Mouse (Mus musculus): Measurements from ENCODE around the gene Rora.

Gene Rora

DNA sequence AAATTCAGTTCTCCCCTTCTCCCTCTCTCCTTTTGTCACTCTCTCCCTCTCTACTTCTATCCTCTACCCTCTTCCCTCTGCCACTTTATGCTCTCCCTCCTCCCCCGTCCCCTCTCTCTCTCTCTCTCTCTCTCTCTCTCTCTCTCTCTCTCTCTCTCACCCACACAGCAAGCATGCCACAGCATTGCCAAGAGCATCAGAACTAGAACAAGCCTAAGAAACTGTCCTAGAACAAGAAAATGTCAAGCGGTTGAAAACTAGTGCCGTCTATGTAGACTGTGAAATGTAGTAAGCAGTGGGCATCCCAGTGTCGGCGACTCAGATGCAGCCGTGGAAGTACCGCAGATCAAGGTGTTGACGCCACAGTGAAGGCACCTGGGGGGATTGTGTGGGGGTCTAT lies 596.7 kb downstream of the Rora start:
- in situ Hi-C loops (cut with MboI; ENCODE audit: unreplicated experiment in 2 of 2), result no loop called here

DNA sequence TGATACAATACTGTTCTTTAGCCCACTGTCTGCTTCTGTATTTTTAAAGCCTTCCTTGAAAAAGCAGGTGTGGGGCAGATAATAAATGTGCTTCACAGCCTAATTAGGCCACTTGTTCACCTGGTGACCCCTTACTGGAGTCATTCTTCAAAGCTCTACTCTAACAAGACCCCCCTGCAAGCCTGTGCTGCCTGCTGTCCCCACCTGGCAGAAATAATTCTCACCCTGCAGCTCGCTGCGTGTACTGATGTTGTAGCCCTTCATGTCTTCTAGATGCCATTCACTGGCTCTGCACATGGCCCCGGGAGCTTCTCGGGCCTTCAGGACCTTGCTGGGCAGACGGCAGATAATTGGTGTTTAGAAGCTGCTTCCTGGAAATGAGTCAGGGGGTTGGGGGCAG lies 604.9 kb downstream of the Rora start:
- in situ Hi-C loops (cut with MboI; ENCODE audit: unreplicated experiment in 2 of 2), result no loop called here

DNA sequence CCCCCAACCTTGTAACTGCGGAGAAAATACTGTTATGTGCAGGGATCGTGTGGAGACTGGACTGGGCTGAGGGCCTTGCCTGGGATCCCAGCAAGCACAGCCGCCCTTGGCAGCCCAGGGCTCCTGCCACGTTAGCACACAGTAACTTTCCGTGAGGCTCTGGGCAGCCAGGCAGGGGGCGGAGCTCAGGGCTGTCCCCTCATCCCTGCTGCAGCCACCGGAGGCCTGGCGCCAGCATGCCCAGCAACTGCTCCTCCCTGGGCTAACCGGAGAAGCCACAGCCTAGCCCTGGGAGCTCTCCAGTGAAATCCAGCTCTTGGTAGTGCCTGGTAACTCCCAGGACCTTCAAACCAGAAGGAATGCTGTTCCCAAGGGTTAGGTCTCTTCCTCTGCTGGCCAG lies 605.8 kb downstream of the Rora start:
- in situ Hi-C loops (cut with MboI; ENCODE audit: unreplicated experiment in 2 of 2), result no loop called here

DNA sequence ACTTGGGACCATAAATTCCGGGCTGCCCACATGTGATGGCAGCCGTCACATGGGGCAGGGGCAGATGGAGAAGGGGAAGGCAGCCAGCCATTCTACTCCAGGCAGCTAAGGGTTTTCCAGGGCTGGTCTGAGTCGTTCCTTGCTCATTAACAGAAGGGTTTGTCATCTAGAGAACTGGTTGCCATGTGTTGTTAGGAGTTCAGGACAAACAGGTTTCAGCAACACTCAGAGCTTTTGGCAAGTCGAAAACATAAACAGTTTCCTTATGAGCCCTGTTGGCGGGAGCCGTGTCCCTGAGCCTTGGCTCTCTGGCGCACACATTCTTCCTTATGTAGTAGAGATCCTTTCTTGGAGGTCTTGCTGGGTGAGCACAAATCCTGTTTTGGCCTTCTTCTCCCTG lies 611.6 kb downstream of the Rora start:
- in situ Hi-C loops (cut with MboI; ENCODE audit: unreplicated experiment in 2 of 2), result no loop called here

DNA sequence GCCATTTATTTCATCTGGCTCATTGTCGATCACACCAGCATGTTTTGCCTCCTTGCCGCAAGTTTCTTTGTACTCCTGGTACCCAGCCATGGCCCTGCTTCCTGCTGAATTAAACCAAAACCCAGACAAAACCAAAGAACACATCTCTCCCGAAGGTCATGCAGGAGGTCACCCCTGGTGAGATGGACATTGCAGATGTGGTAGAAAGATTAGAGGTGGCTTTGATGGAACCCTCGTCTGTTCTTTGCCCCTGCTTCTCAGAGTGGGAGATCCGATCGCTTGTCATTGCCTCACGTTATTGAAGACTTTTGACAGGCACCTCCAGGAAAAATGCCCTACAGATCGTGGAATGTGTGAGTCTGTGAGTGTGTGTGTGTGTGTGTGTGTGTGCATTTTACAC lies 616.8 kb downstream of the Rora start:
- in situ Hi-C loops (cut with MboI; ENCODE audit: unreplicated experiment in 2 of 2), result no loop called here

DNA sequence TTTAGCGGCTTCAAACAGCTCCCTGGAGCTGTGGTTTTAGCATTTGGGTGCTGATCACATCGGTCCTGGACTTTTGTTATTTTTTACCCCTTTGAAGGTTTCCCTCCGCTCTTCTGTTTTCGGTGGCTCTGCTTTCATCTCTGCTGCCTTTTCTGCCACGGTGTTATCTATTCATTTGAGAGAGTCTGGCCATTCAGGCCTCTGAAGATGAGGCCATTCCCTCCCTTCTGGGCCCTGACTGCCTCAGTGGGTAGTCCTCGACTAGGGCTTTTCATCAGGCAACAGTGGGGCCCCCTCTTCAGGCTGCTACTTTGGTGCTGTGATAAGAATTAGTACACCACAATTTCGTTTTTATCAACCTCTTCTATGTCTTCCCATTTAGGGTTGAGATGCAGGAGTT lies 617.3 kb downstream of the Rora start:
- in situ Hi-C loops (cut with MboI; ENCODE audit: unreplicated experiment in 2 of 2), result no loop called here

DNA sequence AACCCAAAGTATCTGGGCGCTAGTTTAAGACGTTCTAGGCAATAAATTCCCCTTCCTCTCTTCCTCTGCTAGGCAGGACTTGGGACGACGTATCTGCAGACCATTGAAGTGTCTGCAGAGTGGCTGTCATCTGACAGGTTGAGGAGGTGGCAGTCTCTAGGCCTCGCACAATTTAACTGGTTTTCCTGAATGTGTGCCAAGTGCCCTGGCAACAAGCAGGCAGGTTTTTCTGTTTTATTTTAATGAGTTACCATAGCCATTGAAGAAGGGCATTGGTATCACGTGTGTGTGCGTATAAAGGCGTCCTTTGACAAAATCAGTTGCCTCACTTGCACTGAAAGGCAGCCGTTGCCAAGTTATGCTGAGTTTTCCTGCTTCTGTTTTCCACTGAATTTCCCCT lies 619.3 kb downstream of the Rora start:
- in situ Hi-C loops (cut with MboI; ENCODE audit: unreplicated experiment in 2 of 2), result no loop called here

DNA sequence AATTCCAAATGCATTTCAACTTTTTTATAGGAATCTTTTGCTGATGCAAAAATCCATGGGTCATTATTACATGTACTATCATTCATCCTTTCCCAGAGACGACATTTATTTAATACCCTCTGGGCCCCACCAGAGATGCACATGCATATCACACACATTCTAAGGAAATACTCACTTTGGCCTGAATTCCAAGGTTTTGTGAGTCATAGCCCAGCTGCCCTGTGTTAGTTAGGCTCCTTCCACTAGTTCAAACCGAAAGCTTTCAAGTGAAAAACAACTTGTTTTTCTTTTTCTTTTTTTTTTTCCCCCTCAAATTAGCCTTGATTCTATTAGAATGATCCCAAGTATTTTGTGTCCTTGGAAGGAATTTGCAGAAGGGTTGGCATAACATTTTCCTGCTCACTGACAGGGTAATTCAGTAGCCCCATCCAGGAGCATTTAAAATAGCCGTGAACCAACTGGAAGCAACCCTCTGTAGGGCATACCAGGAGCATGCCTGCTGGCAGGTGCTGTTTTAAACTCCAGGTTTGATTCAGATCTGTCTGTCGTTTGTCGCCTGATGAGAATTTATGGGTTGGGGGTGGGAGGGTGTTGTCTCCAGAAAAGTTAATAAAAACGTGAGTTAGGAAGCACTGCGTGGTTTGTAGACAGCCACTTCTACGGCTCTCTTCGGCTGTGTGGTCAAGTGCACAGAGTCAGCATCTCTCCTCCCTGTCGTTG lies 621.3 kb downstream of the Rora start:
- in situ Hi-C loops (cut with MboI; ENCODE audit: unreplicated experiment in 2 of 2), result loop anchor here in 1 of 2 experiments (25.0 kb wide), 1 partner anchor 1263 kb away; no protein-coding TSS in a partner anchor

DNA sequence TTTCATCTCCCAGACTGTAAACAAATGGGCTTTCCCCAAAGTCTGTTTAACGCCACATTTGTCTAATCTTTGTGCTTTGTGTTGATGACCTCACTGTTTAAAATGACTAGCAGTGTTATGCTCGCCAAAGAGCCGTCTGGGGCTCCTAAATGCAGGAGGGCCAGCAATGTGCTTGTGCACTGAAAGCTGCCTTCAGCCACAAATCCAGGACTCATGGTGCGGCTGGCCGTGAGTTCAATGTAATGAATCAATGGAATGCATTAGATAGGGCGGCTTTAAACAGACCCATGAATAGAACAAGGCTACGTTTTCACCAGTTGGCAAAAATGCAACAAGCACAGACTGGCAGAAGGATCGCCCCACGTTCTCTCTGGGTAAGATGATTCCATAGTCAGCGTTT lies 623.7 kb downstream of the Rora start:
- in situ Hi-C loops (cut with MboI; ENCODE audit: unreplicated experiment in 2 of 2), result loop anchor here in 1 of 2 experiments (25.0 kb wide), 1 partner anchor 1265 kb away; no protein-coding TSS in a partner anchor

DNA sequence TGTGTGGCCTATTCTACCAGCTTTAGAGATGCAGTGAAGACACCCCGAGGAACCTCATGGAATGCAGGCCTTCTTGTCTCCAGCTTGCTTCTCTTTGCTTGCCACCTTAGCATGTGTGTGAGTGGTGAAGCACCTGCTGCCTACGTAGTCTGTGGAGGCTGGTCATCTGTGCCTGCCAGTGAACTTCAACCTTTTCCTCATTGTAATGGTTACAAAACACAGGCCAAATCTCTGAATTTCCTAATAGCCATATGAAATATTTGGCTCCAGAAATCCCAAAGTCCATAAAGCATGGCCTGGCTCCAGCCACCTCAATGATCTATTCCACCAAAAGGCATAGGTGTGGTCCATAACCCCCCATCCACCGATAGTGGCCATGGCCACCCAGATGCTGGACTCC lies 631.4 kb downstream of the Rora start:
- in situ Hi-C loops (cut with MboI; ENCODE audit: unreplicated experiment in 2 of 2), result loop anchor here in 1 of 2 experiments (25.0 kb wide), 1 partner anchor 1273 kb away; no protein-coding TSS in a partner anchor

DNA sequence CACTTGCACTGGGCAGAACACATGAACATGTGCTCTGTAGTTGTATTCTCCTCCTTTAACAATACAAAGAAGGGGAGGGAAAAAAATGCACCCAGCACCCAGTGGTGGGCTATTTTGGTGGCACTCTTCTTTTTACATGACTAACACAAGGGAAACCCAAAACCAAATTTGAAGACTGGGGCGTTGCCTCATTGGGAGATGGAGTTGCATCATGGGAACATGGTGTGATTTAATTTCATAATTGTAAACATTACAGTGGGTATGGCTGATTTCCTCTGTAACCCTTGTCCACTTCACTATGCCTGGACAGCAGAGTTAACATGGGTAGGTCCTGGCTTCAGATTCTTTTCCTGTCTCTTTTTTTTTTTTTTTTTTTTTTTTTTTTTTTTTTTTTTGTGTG lies 634.5 kb downstream of the Rora start:
- in situ Hi-C loops (cut with MboI; ENCODE audit: unreplicated experiment in 2 of 2), result loop anchor here in 1 of 2 experiments (25.0 kb wide), 1 partner anchor 1276 kb away; no protein-coding TSS in a partner anchor

DNA sequence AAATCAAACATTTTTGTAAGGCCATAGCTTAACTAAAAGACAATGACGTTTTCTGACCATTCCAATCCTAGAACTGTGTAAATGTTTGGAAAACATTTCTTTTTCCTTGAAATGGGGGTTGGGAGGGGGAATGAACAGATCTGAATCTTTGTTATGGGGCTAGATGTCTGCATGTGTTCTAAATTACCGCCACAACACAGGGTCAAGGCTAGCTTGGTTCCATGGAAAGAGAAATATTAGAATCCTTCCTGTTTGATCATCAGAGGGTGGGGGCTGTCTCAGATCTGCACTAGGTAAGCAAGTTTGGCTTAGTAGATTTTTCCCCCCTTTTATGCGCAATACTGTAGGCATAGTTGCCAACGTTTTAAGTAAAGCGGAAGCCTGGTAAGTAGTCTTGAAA lies 635.0 kb downstream of the Rora start:
- in situ Hi-C loops (cut with MboI; ENCODE audit: unreplicated experiment in 2 of 2), result loop anchor here in 1 of 2 experiments (25.0 kb wide), 1 partner anchor 1276 kb away; no protein-coding TSS in a partner anchor

DNA sequence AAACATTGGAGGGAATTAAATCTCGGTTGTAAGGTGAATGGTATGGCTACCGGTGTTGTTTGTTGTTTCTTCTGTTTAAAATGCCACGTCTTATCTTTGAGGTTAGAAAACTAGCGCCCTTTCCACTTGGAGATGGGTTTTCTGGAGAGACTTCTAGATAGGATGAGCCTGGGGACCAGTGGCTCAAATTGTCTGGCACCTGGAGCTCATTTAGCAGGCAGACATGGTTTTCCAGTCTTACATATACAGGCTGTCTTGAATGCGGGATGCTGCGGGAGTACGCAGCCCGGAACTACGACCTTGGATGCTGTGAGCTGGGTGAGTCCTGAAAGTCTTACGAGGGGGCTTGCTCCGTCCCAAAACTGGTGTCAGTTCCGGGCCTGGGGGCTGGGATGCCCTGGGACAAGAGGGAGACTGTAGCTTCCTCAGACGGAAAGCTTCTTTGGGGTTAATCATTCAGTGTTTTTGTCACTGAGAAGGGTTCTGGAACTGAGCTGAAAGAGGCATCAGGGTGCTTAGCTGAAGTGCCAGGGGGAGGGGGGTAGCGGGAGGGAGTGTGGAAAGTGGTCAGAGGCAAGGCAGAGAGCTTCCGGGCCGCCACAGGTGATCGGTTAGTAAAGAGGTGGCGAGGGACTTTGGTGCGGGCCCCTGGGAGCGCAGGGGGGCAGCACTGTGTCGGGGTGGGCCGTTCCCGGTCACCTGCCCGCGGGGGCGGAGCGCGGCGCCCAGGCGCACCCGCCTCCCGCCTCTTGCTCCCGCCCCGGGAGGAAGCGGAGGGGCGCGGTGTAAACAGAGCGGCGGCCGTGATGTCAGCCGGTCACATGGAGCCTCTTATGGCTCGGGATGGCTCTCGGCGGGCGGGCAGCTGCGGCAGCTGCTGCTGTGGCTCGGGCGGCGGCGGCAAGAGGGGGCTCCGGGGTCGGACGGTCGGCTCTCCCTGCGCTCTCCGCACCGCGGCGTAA lies 635.8 kb downstream of the Rora start:
- in situ Hi-C loops (cut with MboI; ENCODE audit: unreplicated experiment in 2 of 2), result loop anchor here in 1 of 2 experiments (25.0 kb wide), 1 partner anchor 1277 kb away; no protein-coding TSS in a partner anchor

DNA sequence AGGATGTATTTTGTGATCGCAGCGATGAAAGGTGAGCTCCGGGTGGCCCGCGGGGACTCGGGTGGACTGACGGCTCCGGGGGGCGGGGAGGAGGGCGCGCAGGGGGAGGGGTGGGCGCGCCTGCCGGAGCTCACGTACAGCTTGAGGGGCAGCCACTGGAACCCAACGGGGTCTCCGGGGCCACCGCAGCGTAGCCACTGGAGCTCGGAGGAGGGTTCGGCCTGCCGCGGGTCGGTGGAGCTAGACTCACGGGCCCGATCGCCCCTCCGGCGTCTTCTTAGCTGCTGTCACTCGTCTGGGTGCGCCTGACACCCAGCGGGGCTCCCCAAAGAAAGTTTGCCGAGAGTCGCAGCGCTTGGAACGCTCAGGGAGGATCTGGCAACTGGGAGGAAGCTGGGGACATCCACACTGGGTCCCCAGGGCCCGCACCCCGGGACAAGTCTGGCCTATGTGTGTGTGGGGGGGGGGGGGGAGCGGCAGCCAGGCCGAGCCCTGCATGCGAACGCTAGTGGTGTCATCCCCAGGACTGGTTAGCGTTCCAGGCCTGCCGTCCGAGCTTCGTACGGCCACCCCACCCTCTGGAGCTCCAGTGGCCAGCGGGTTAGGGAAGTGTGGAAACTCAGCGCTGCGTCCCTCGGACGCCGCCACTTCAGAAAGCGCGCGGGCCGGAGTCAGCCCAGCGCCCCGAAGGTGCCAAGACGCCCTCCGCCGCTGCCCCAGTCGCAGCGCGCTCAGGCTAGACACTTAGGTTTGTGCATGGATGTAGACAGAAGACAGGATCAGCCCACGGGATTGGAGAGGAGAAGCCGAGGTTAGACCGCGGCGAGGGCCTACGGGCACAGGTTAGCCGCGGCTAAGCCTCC lies 636.7 kb downstream of the Rora start:
- in situ Hi-C loops (cut with MboI; ENCODE audit: unreplicated experiment in 2 of 2), result loop anchor here in 1 of 2 experiments (25.0 kb wide), 1 partner anchor 1278 kb away; no protein-coding TSS in a partner anchor

DNA sequence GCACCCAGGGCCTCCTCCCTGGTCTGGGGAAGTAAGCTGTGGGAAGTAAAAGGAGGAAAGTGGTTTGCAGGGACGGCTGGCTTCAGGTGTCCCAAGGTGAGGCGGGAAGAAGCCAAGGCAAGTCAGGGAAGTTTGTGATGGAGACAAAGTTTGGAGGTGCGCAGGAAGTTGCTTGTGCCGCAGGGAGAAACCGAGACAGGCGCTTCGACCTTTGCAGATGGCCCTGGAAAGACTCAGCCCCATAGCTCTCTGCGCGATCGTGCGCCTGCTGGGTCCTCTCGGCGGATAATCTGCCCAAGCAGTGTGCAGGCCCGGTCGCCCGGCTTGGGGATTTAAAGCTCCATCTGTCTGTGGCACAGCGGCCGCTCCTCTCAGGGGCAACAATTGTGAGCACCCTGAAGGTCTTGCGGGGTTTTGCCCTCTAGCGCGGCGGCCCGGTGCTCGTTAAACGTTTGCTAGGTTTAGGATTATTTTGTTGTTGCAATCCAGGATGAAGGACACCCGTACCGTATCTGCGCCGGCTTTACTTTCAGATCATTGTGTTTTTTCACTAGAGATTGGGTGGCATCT lies 637.4 kb downstream of the Rora start:
- in situ Hi-C loops (cut with MboI; ENCODE audit: unreplicated experiment in 2 of 2), result loop anchor here in 1 of 2 experiments (25.0 kb wide), 1 partner anchor 1279 kb away; no protein-coding TSS in a partner anchor

DNA sequence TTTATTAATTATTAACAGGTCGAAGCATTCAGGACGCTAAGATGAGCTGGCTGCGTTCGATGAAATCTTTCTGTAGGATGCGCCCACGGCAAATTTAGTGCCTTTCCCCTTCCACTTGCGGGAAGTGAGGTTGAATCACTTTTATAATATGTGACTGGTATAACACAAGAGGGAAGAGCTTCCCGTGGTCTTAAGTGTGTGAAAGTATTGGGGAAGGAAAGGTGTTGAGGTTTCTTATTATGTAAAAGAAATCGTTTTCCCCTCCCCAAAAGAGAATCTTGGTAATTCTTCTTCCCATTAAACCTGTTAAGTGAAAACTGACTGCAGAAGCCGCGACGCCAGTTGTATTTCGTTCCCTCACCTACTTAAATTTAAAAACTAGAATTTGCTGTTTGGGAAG lies 637.9 kb downstream of the Rora start:
- in situ Hi-C loops (cut with MboI; ENCODE audit: unreplicated experiment in 2 of 2), result loop anchor here in 1 of 2 experiments (25.0 kb wide), 1 partner anchor 1279 kb away; no protein-coding TSS in a partner anchor

DNA sequence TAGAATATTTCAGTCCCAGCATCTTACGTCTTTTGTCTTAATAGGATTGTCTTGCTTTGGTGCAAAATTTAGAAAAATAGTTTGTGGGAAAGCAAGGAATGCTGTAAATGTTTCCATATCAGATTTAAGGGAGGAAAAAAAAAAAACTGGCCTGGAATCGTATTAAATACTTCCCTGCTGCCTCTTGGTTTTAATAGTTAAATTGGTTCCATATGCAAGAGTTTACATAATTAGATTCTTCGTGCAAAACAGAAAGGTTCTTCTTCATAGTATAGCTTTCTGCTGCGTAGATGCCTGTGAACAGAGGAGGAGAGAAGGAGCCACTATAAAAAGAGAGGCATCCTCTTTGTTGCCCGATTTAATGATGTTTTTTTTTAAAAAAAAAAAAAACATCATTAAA lies 638.8 kb downstream of the Rora start:
- in situ Hi-C loops (cut with MboI; ENCODE audit: unreplicated experiment in 2 of 2), result loop anchor here in 1 of 2 experiments (25.0 kb wide), 1 partner anchor 1280 kb away; no protein-coding TSS in a partner anchor

DNA sequence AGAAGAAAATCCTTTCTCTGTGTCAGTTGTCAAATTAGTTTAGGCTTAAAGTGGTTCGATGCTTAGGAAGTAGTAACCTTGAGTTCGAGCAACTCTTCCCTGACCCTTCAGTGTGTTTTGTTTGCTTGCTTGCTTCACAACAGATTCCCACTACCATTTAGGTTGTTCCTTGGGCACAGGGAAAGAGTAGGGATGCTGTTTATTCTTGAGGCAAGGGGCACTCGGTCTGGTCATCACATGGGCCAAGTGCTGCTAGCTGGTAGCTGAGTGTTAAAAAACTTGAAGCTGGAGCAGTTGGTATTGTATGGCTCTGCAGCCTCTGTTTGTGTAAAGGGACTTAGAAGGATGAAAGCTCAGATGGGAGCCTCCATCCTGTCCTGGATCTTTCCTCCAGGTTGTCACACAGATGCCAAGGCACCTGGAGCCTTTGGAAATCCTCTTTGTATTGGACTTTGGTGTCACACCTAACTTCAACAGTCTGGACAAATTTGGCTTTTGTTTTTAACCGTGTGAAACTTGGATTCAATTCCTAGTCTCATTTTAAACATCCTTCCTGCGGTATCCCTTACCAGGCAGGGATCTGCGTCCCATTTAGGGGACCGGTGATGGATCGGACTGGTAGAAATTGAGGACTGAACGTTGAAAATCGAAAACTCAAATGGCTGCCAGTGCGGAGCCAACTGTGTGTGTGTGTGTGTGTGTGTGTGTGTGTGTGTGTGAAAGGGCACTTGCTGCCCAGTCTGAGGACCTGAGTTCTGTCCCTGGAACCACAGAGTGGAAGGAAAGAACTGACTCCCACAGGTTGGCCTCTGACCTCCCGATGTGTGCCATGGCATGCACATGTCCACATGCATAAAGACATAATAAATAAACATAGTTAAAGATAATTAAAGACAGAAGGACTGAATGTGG lies 639.4 kb downstream of the Rora start:
- in situ Hi-C loops (cut with MboI; ENCODE audit: unreplicated experiment in 2 of 2), result loop anchor here in 1 of 2 experiments (25.0 kb wide), 1 partner anchor 1281 kb away; no protein-coding TSS in a partner anchor

Measured in v-Abl transformed pro-B cells (cell line).